Mouse (Mus musculus) mature B cell (primary cell): ENCODE results near the gene Ptprj.
"Not testable (repeated sequence)": the region's sequence is repeated elsewhere in the genome, so short reads cannot be mapped to it uniquely, and the experiment has no call there.

Experiments
- in situ Hi-C: fragments of 300-500 bp; cut with MboI; formaldehyde crosslinking; loops from 2 replicates; pipeline ENCODE4 v1.14.3; 2019

The Ptprj gene

GRCm38 (mm10) chr2:90414110-90414821 is 166.2 kb downstream of the Ptprj start:
- in situ Hi-C loops, result not testable (repeated sequence)

GRCm38 (mm10) chr2:90398633-90399107 is 181.8 kb downstream of the Ptprj start, which contains the start of gene Olfr1274-ps:
Gene Olfr1274-ps (plus strand): TSS chr2:90398683.
- in situ Hi-C loops, result not testable (repeated sequence)
